Mouse (Mus musculus) frontal cortex, postnatal 14 days (tissue): Measurements from ENCODE around the gene Arf3.

ENCODE experiments used
- DNase-seq, 2 experiments: peaks; one replicate each; pipeline ENCODE4 v3.0.0; 2022; ENCODE audit warnings: low spot score in 2 of 2

Arf3 gene

GRCm38 (mm10) chr15:98722854-98723253, 40.2 kb downstream of the Arf3 start:
- no peak for DNase-seq

GRCm38 (mm10) chr15:98722191-98722590, 40.8 kb downstream of the Arf3 start:
- DNase-seq, result no peak

GRCm38 (mm10) chr15:98717301-98717700, 45.7 kb downstream of the Arf3 start:
- no peak for DNase-seq

GRCm38 (mm10) chr15:98714230-98714652, 48.8 kb downstream of the Arf3 start:
- DNase-seq, result no peak

GRCm38 (mm10) chr15:98710442-98710841, 52.6 kb downstream of the Arf3 start:
- DNase-seq, result peak in 1 of 2 experiments; percentile 48

GRCm38 (mm10) chr15:98707766-98708372, 55.1 kb downstream of the Arf3 start, which contains the start of gene Ccdc65:
Gene Ccdc65 (plus strand): TSS chr15:98708207.
- DNase-seq, result peak; percentile 79 to 82

- DNase-seq, result no peak
Observed at GRCm38 (mm10) chr15:98704312-98704711, 58.7 kb downstream of the Arf3 start.

- DNase-seq, result peak; percentile 74 to 86
Observed at GRCm38 (mm10) chr15:98699190-98700105, 63.6 kb downstream of the Arf3 start.

- DNase-seq, result no peak
Observed at GRCm38 (mm10) chr15:98696216-98696615, 66.8 kb downstream of the Arf3 start.

- DNase-seq, result no peak
Observed at GRCm38 (mm10) chr15:98695726-98696125, 67.3 kb downstream of the Arf3 start.

- no peak for DNase-seq
Observed at GRCm38 (mm10) chr15:98692171-98692715, 70.8 kb downstream of the Arf3 start.

GRCm38 (mm10) chr15:98691486-98692147, 71.4 kb downstream of the Arf3 start:
- DNase-seq, result peak in 1 of 2 experiments; percentile 23

GRCm38 (mm10) chr15:98689682-98690081, 73.3 kb downstream of the Arf3 start:
- DNase-seq, result no peak
